Mouse (Mus musculus) brain, adult 2 months (tissue): ENCODE data around the gene F2rl1.

Experiments used
- DNase-seq: peaks from one replicate; pipeline ENCODE4 v3.0.0; 2011; ENCODE audit warnings: low read depth, low spot score

Gene F2rl1

GRCm38 (mm10) chr13:95524674-95525491 lies at the start of gene F2rl1:
Gene F2rl1, minus strand, starts transcription at chr13:95525227.
- DNase-seq: no peak

DNA sequence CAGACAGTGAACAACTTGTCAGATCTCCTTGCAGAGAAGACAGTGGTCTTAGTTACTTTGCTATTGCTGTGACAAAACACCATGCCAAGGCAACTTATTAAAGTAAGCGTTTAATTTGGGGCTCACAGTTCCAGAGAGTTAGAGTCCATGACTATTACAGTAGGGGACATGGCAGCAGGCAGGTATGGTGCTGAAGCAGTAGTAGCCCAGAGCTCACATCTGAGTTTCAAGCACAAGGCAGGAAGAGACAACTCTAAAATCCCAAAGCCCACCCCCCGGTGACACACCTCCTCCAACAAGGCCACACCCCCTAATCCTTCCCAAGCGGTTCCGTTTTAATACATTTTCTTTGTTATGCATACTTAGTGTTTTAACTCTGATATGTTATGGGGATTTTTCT lies 45.9 kb upstream of the F2rl1 start:
- DNase-seq: no peak

DNA sequence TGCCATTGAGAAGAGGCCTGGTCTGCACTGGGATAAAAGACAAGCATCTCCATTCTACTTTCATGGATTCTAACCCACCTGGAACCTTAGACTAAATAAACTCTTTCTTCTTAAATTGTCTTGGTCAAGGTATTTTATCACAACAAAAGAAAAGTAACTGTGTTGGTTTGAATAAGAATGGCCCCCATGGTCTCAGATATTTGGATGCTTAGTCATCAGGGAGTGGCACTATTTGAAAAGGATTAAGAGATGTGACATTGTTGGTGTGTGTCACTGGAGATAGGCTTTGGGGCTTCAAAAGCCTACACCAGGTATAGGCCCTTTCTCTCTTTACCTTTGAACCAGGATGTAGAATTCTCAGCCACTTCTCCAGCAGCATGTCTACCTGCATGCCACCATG lies 44.3 kb upstream of the F2rl1 start:
- DNase-seq: no peak

DNA sequence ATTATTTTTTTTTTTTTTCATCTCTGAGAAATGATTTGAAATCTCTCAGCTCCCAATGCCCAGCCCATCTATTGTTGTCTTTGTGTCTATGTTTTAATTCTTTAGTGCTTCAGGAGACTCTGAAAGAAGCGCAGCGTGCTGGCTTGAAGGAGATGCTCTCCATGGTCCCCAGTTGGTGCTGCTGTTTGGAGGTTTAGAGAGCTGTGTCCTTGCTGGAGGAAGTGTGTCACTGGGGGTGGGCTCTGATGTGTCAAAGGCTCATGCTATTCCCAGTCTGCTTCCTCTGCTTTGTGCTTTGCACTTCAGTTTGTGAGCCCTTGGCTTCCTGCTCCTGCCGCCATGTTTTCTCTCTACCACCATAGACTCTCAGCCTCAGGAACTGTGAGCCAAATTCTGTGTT lies 43.3 kb upstream of the F2rl1 start:
- no peak for DNase-seq

DNA sequence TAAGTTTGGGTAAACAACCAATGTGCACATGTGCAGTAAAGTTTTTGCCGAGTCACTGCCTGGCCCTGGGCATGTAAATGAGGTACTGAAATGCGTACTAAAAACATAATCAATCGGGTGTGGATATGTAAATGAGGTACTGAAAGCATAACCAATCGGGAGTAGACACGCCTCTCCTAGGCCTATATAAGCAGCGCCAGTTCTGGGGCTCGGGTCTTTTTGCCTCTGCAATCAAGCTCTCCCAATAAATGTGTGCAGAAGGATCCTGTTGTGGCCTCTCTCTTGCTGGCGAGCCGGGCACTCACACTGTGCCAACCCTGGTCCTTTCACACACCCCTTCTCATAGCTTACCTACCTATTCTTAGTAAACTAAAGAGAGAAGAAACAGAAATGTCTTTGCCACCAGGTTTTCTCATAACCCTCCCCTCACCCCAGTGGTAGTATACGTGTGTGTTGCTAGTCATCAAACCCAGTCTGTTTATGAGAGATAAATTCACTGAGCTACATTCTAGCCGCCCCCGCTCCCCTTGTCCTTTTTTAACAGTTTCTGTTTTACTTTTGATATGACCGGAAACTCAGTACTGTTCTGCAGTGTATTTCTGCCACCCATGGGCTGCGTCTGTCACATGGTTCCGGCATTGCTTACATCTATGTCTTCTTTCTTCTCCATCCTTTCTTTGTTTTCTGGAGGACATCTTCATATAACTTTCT lies 42.0 kb upstream of the F2rl1 start:
- DNase-seq: no peak

GRCm38 (mm10) chr13:95563693-95564092 lies 38.7 kb upstream of the F2rl1 start:
- peak; percentile 77 for DNase-seq

- peak; percentile 53 for DNase-seq
Observed at GRCm38 (mm10) chr13:95563066-95563610, 38.1 kb upstream of the F2rl1 start.

DNA sequence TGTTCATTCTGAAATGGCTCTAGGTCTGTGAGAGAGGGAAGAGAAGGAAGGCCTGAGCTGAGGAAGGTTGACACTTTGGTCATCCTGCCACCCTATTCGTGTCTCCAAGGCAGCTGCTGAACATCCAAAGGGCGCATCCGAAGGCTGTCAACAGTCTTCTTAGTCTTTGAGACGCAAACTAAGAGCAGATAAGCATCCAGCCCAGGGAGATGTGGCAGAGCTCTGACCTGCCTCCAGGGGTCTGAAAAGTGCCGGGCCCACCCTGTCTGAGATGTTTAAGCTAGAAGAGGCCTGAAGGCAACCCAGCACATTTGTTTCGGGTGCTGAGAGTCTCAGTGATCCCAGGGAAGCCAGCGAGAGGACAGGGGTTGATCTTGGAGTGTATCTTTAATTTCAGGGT lies 32.3 kb upstream of the F2rl1 start:
- no peak for DNase-seq

DNA sequence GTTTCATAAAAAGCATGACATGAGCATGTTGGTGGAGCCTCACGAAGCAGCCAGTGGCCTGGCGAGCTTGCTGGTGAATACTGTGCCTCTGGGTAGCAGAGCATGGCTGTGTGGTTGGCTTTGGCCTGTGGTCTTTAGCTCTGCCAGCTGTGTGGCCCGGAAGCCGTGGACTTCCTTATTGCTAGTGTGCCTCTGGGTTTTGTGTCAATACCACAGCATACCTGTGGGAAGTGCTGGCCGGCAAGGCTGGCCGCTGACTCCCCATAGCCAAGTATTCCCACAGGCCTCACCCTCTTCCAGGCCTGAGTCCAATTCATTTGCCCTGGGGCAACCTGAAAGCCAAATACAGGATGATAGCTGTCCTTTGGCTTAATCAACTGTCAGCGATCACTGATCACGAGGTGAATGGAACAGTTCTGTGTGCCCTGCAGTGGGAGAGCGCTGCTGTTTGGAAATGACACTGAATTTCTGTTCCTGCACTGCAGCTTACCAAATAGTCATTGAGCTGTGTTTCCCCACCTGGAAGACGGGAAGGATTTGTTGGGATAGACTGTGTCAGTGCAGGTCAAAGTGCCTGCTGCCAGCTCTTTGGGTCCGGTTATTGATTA lies 29.0 kb upstream of the F2rl1 start:
- DNase-seq: no peak

GRCm38 (mm10) chr13:95550636-95551370 lies 25.8 kb upstream of the F2rl1 start:
- no peak for DNase-seq

DNA sequence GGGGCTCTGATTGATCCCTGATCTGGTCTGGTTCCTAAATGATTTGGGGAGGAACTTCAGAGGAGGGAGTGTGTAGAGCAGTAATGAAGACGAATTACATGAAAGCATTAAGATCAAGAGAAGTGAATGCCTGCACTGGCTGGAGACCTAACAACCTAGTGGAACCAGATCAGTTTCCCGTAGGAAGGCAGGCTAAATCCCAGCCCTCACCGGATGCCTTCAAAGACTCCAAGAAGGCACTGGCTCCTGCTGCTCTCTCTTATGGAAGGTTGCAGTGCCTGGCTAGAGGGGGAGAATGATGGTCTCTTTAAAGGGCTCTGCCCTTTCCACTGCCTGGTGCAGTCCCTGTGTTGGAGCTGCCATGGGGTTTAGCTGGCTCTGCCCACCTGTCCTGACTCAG lies 24.4 kb upstream of the F2rl1 start:
- no peak for DNase-seq

DNA sequence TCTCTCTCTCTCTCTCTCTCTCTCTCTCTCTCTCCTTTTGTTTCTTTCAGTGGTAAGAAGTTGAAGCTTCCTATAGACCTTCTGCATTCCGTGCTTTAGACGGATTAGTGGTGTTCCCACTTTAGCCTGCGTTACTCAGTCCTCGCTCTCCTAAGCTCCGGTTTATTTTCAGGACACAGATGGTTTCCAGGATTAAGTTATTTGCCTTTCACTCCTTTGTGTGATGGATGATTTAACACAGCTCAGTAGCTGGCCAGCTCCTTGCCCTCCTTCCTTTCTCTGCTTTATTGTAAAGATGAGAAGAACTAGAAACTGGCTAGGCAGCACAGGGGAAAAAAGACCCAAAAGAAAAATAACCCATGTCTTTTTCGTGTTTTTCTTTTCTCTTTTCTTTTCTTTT lies 23.8 kb upstream of the F2rl1 start:
- peak; percentile 30 for DNase-seq

GRCm38 (mm10) chr13:95548291-95548789 lies 23.3 kb upstream of the F2rl1 start:
- DNase-seq: peak; percentile 31

- DNase-seq: no peak
Observed at GRCm38 (mm10) chr13:95547090-95547611, 22.1 kb upstream of the F2rl1 start.

DNA sequence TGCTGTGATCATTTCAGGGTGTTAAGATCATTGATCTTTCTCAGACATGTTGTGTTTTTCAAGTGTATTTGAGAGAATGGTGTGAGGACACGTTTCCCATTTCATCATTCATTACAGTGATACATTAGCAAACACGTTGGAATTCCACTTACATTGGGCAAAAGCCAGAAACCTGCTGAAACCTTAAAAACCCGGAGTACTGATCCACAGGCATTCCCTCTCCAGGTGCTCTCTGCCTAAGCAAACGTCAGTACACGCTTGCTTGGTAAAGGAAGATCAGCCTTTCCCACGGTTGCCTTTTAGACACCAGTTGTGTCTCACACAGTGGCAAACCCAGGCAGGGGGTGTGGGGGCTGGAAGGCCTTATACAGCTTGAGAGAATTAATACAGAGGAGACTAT lies 21.2 kb upstream of the F2rl1 start:
- DNase-seq: no peak

GRCm38 (mm10) chr13:95545729-95546186 lies 20.7 kb upstream of the F2rl1 start:
- no peak for DNase-seq

GRCm38 (mm10) chr13:95538021-95538420 lies 13.0 kb upstream of the F2rl1 start:
- no peak for DNase-seq

GRCm38 (mm10) chr13:95536117-95536493 lies 11.1 kb upstream of the F2rl1 start:
- no peak for DNase-seq

GRCm38 (mm10) chr13:95535461-95536116 lies 10.6 kb upstream of the F2rl1 start:
- DNase-seq: peak; percentile 37

GRCm38 (mm10) chr13:95535026-95535425 lies 10.0 kb upstream of the F2rl1 start:
- no peak for DNase-seq

- no peak for DNase-seq
Observed at GRCm38 (mm10) chr13:95534131-95534561, 9.1 kb upstream of the F2rl1 start.
